Mouse (Mus musculus) brain, embryonic 14.5 days (tissue): ENCODE results near the gene Scfd2.

Source experiments
- CTCF ChIP-seq: fragments of 200-500 bp; IDR thresholded peaks from 2 replicates; pipeline ENCODE4 v1.5.1; 2012; ENCODE audit warnings: inconsistent platforms, mild to moderate bottlenecking, moderate library complexity, borderline replicate concordance; ENCODE audit not compliant: insufficient read depth, insufficient read length; ENCODE audit errors: extremely low read depth
- POLR2A ChIP-seq: fragments of 200-500 bp; IDR thresholded peaks from 2 replicates; pipeline ENCODE4 v1.6.1; 2012; ENCODE audit warnings: mild to moderate bottlenecking, inconsistent platforms, borderline replicate concordance; ENCODE audit not compliant: poor library complexity, insufficient read depth, insufficient read length, severe bottlenecking; ENCODE audit errors: extremely low read depth

DNA sequence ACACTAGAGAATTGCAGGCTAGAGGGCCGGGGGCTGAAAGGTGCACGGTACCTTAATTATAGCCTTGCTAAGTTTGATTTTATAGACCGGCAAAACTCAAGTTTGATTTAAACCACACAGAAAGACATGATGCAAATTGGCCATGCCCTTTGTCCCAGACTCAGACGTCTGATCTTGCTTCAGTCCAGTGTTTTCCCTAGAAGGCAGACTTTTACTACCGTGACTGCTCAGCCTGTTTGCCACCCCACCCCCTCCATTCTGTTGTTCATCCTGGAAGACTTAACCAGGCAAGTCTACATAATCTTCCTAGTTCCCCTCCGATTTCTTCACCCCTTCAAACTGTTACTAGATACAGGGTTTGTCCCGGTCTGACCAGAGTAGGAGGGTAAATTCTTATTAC is 337.9 kb downstream of the Scfd2 start:
- no peak for TF ChIP-seq POLR2A
- no peak for TF ChIP-seq CTCF
